Mouse (Mus musculus) lung, embryonic 15.5 days (tissue): ENCODE measurements around the gene Rgs6. TPM values are rescaled to one million over a fixed set of nuclear protein-coding genes. Genes with fewer than 3 reads are reported as not detected.

Experiments used
- ATAC-seq: fragments of 200-750 bp; cut with Nextera tagmentation; 2 replicates; pipeline ENCODE4 v1.8.0; 2017; ENCODE audit warnings: moderate number of reproducible peaks, borderline replicate concordance; ENCODE audit not compliant: low FRiP score, low TSS enrichment; ENCODE audit errors: extremely low read depth
- H3K27ac ChIP-seq: fragments of 300-500 bp; sonication (generic); 2 replicates; pipeline ENCODE4 v1.5.1; 2015; ENCODE audit warnings: moderate library complexity, mild to moderate bottlenecking, inconsistent platforms
- H3K27me3 ChIP-seq: fragments of 300-500 bp; sonication (generic); 2 replicates; pipeline ENCODE4 v1.6.1; 2015; ENCODE audit warnings: inconsistent platforms
- H3K36me3 ChIP-seq: fragments of 300-500 bp; sonication (generic); 2 replicates; pipeline ENCODE4 v1.6.1; 2015; ENCODE audit warnings: inconsistent platforms
- H3K4me1 ChIP-seq: fragments of 300-500 bp; sonication (generic); 2 replicates; pipeline ENCODE4 v1.6.1; 2015; ENCODE audit warnings: inconsistent platforms
- H3K4me2 ChIP-seq: fragments of 300-500 bp; sonication (generic); 2 replicates; pipeline ENCODE4 v1.6.1; 2015; ENCODE audit warnings: inconsistent platforms, mild to moderate bottlenecking, moderate library complexity
- H3K4me3 ChIP-seq: fragments of 300-500 bp; sonication (generic); 2 replicates; pipeline ENCODE4 v1.5.1; 2015; ENCODE audit warnings: mild to moderate bottlenecking, inconsistent platforms
- H3K9ac ChIP-seq: fragments of 300-500 bp; sonication (generic); 2 replicates; pipeline ENCODE4 v1.6.1; 2015; ENCODE audit warnings: inconsistent platforms
- H3K9me3 ChIP-seq: fragments of 300-500 bp; sonication (generic); 2 replicates; pipeline ENCODE4 v1.6.1; 2016; ENCODE audit warnings: inconsistent platforms
- WGBS: fragments of 180-500 bp; shearing (Covaris S2); methylation state at CpG from one replicate; pipeline ENCODE4 v1.1.7; 2015; 5-methylcytosine and 5-hydroxymethylcytosine counted together
- polyA plus RNA-seq: library from polyadenylated mRNA; unstranded; fragments of >200 nt; fragmentation: Nextera tagmentation; extraction: Ambion mirVana; gene quantifications from 2 replicates; pipeline ENCODE4 v1.2.1, GENCODE M21; 2015

The Rgs6 gene
- polyA plus RNA-seq, 1 experiment from 2014 or later, result 4.0 TPM

- no peak overlapping the region for H3K4me3 ChIP-seq
- no peaks in the 10 kb centered on the region for H3K4me1 ChIP-seq
- H3K27ac ChIP-seq, result no peak overlapping the region
- WGBS, result 54% methylated on average over 6 of the region's 6 CpGs
- no peak overlapping the region for H3K9ac ChIP-seq
- no peak for ATAC-seq
- H3K4me2 ChIP-seq, result no peak overlapping the region
- H3K27me3 ChIP-seq, result no peaks in the 10 kb centered on the region
- no peaks in the 10 kb centered on the region for H3K36me3 ChIP-seq
- no peaks in the 10 kb centered on the region for H3K9me3 ChIP-seq
Observed at GRCm38 (mm10) chr12:82819328-82819727, 231.2 kb downstream of the Rgs6 start.

DNA sequence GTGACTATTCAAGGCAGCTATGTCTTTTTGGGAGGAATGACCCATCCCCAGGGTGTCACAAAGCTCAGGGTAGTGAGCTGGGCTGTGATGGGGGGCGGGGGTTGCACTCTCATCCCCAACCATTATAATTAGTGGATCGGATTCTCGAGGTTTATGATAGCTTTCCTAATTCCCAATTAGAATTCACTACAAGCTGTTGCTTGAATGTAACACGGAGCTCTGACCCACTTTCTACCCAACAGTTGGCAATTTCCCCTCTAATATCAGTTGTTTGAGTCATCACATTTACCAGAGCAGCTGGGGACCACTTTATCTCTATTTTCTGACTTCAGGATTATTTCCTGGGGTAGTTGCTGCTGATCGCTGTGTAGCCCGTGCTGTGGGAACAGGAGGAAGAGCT, 231.9 kb downstream of the Rgs6 start:
- no peak for ATAC-seq
- H3K27ac ChIP-seq, result no peak overlapping the region
- H3K4me3 ChIP-seq, result no peak overlapping the region
- no peaks in the 10 kb centered on the region for H3K9me3 ChIP-seq
- H3K9ac ChIP-seq, result no peak overlapping the region
- H3K4me2 ChIP-seq, result no peak overlapping the region
- H3K27me3 ChIP-seq, result no peaks in the 10 kb centered on the region
- 80% methylated on average over 6 of the region's 6 CpGs for WGBS
- H3K36me3 ChIP-seq, result no peaks in the 10 kb centered on the region
- H3K4me1 ChIP-seq, result no peaks in the 10 kb centered on the region

DNA sequence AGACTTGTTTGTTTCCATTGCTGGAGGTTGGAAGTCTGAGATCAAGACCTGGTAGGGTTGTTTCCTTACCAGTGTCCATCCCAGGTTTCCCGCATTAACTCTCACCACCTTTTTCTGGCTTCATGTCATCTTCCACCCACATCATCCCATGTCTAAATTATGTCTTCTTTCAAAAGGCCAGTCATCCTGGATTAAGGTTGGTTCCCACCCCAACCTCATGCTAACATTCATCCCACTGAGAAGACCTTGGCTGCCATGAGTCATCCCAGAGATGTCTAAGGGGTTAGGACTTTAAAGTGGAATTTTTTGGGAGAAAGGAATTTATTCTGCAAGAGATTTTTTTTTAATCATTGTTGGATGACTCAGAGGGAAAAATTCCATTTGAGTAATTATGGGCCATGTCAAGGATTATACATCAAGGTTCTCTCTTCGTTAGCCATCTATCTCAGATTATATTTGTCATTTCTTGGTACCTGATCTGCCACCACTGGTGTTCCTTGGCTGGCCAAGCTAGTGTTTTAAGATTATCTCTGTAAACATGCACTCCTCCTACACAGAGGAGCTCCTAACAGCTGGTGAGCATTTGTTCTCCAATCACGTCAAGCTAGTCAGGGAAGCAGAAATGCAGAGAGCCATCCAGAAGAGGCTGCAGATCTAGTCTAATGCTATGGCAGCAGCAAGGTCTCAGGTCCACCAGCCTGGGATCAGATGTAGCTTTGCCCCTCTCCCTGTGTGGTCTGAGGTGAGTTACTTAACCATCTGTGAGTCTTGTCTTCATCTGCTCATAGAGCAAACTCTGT, 234.9 kb downstream of the Rgs6 start:
- no peaks in the 10 kb centered on the region for H3K4me1 ChIP-seq
- no peaks in the 10 kb centered on the region for H3K36me3 ChIP-seq
- no peak overlapping the region for H3K4me3 ChIP-seq
- 70% methylated on average over 3 of the region's 3 CpGs for WGBS
- H3K4me2 ChIP-seq, result no peak overlapping the region
- H3K9ac ChIP-seq, result no peak overlapping the region
- H3K27me3 ChIP-seq, result no peaks in the 10 kb centered on the region
- ATAC-seq, result no peak
- no peaks in the 10 kb centered on the region for H3K9me3 ChIP-seq
- H3K27ac ChIP-seq, result no peak overlapping the region

DNA sequence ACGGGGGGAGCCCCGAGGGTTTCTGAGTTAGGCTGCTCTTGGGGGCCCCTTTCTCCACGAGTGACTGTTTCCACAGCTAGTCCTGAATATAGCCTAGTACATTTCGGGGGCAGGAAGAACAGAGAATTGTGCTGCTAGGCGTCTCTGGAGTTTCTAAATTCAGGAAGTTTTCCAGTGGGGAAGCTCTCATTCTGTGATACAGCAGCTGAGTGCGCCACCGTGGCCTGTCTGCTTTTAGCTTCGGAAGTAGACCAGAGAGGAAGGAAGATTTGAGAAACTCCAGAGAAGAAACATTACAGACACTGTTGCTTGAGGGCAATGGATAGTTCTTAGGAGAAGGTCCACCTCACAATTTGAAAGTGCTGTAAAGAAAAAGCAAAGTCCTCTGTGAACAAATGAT, 242.2 kb downstream of the Rgs6 start:
- no peak overlapping the region for H3K4me2 ChIP-seq
- WGBS, result 81% methylated on average over 8 of the region's 8 CpGs
- H3K27ac ChIP-seq, result no peak overlapping the region
- no peak overlapping the region for H3K9ac ChIP-seq
- H3K4me1 ChIP-seq, result no peaks in the 10 kb centered on the region
- no peaks in the 10 kb centered on the region for H3K27me3 ChIP-seq
- H3K9me3 ChIP-seq, result no peaks in the 10 kb centered on the region
- H3K36me3 ChIP-seq, result no peaks in the 10 kb centered on the region
- no peak overlapping the region for H3K4me3 ChIP-seq
- no peak for ATAC-seq

- Histone ChIP-seq H3K27me3 (no peaks in the 10 kb centered on the region), H3K9me3 (no peaks in the 10 kb centered on the region), H3K4me2 (no peak overlapping the region), H3K4me1 (no peaks in the 10 kb centered on the region), H3K27ac (no peak overlapping the region), H3K9ac (no peak overlapping the region), H3K36me3 (no peaks in the 10 kb centered on the region), H3K4me3 (no peak overlapping the region)
- 86% methylated on average over 1 of the region's 1 CpGs for WGBS
- ATAC-seq, result no peak
Observed at GRCm38 (mm10) chr12:82838544-82838943, 250.5 kb downstream of the Rgs6 start.

GRCm38 (mm10) chr12:82841566-82841965, 253.5 kb downstream of the Rgs6 start:
- Histone ChIP-seq H3K36me3 (no peaks in the 10 kb centered on the region), H3K4me1 (no peaks in the 10 kb centered on the region), H3K27me3 (no peaks in the 10 kb centered on the region), H3K27ac (no peak overlapping the region), H3K9ac (no peak overlapping the region), H3K9me3 (no peaks in the 10 kb centered on the region), H3K4me2 (no peak overlapping the region), H3K4me3 (no peak overlapping the region)
- WGBS, result 52% methylated on average over 6 of the region's 6 CpGs
- no peak for ATAC-seq

DNA sequence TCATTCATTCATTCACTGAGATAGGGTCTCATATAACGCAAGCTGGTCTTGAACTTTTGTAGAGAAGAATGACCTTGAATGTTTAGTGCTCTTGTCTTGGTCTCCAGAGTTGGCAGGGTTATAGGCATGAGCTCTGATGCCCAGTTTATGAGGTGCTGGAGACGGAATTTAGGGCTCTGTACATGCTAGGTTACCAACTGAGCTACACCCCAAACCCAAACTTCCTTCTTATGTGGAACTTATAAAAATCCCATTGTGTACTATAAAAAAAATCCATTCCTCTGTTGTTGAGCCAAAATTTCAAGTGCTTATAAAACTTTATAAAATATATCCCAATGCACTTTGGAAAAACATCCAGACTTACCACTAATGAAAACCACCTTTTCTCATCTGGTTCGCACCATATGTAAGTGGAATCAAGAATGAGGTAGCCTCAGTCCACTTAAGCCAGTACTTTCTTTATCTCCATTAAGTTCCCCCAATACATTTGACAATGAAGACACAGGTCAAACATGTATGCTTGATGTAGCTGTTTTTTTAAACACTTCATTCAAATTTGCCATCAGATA, 260.3 kb downstream of the Rgs6 start:
- Histone ChIP-seq H3K9ac (no peak overlapping the region), H3K4me2 (no peak overlapping the region), H3K36me3 (no peaks in the 10 kb centered on the region), H3K9me3 (no peaks in the 10 kb centered on the region), H3K27me3 (no peaks in the 10 kb centered on the region), H3K4me1 (no peaks in the 10 kb centered on the region), H3K27ac (no peak overlapping the region), H3K4me3 (no peak overlapping the region)
- no peak for ATAC-seq
- WGBS, result 76% methylated on average over 3 of the region's 3 CpGs

DNA sequence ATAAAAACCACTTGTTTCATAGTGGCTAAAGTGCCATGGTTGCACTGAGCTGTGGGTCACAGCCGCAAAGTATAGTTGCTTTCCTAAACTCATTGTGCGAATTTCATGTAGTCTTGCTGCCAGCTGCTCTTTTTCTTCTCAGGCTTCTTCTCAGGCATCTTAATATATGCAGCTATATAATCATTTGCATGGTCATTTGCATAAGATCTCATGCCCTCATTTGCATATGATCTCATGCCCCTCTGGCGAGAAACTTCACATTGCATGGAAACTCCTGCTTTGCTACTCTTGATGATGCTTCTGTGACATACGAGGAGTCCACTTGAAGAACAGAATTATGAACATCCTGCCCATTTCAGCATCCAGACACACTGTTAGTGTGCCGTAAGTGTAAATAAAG, 266.8 kb downstream of the Rgs6 start:
- Histone ChIP-seq H3K9ac (no peak overlapping the region), H3K27me3 (no peaks in the 10 kb centered on the region), H3K4me2 (no peak overlapping the region), H3K36me3 (no peaks in the 10 kb centered on the region), H3K4me3 (no peak overlapping the region), H3K9me3 (no peaks in the 10 kb centered on the region), H3K4me1 (no peaks in the 10 kb centered on the region), H3K27ac (no peak overlapping the region)
- 86% methylated on average over 5 of the region's 5 CpGs for WGBS
- ATAC-seq, result no peak

GRCm38 (mm10) chr12:82855333-82856107, 267.4 kb downstream of the Rgs6 start:
- 54% methylated on average over 4 of the region's 4 CpGs for WGBS
- no peak for ATAC-seq

DNA sequence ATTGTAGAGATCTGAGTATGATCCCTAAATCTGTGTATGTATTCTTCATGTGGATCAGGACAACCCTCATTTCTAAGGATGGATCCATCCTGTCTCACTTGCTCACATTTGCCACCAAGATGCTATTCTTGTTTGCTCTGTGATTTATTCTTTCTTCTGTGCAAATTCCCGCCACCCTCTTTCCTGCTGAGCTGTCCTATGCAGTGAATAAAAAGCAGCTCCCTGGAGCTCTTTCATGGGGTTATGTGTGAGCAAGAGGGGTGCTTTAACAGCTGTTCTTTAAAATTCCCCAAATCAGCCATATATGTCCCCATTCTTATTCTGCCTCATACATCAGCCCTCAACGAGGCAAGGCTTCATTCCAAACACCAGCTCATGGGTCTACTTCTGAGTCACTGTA, 277.6 kb downstream of the Rgs6 start:
- Histone ChIP-seq H3K4me3 (no peak overlapping the region), H3K4me2 (no peak overlapping the region), H3K9me3 (no peaks in the 10 kb centered on the region), H3K9ac (no peak overlapping the region), H3K27me3 (no peaks in the 10 kb centered on the region), H3K27ac (no peak overlapping the region), H3K36me3 (no peaks in the 10 kb centered on the region), H3K4me1 (no peaks in the 10 kb centered on the region)
- no peak for ATAC-seq
- WGBS, result 69% methylated on average over 2 of the region's 2 CpGs

More at GRCm38 (mm10) chr12:82855333-82856107, 267.4 kb downstream of the Rgs6 start:
- Histone ChIP-seq H3K4me3 (no peak overlapping the region), H3K9me3 (no peaks in the 10 kb centered on the region), H3K4me1 (no peaks in the 10 kb centered on the region), H3K27me3 (no peaks in the 10 kb centered on the region), H3K27ac (no peak overlapping the region), H3K4me2 (no peak overlapping the region), H3K36me3 (no peaks in the 10 kb centered on the region), H3K9ac (no peak overlapping the region)

DNA sequence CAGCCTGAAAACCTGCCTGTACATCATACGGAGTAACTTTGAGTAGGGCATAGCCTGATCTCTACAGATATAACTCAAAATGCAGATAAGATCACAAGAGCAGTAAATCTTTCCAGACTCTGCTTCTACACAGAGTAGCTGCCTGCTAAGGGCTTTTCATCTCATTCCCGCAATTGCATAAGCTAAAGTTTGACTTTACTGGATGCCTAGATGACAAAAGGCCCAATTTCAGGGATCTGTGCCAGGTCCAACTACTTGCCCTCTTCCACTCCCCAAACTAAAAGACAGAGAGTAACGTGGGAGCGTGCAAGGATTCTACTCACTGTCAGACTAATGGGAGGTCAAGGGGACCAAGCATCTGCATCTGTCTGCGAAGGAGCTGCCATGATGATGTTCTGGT, 292.6 kb downstream of the Rgs6 start:
- 71% methylated on average over 5 of the region's 5 CpGs for WGBS
- ATAC-seq, result no peak
- no peaks in the 10 kb centered on the region for H3K36me3 ChIP-seq
- no peaks in the 10 kb centered on the region for H3K9me3 ChIP-seq
- H3K9ac ChIP-seq, result no peak overlapping the region
- no peak overlapping the region for H3K4me3 ChIP-seq
- no peaks in the 10 kb centered on the region for H3K27me3 ChIP-seq
- H3K4me1 ChIP-seq, result no peaks in the 10 kb centered on the region
- H3K4me2 ChIP-seq, result no peak overlapping the region
- H3K27ac ChIP-seq, result no peak overlapping the region

DNA sequence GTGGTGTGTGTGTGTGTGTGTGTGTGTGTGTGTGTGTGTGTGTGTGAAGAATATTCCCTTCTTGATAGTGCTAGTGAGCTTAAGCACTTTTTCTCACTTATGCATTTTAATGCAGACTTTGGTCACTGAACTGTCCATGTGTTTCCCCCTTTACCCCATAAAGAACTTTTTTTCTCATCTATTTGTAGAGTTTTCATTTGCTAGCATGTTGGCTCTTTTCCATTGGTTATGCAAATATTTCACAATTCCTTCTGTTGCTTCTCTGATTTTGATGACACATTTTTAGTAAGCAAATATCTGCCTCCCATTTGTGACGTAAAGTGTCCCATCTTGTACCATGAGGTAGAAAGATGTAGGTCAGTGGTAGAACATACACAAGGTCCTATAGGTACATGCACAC, 295.0 kb downstream of the Rgs6 start:
- WGBS, result 69% methylated on average over 1 of the region's 1 CpGs
- H3K4me1 ChIP-seq, result no peaks in the 10 kb centered on the region
- no peak for ATAC-seq

More for the DNA sequence above, 295.0 kb downstream of the Rgs6 start:
- no peak overlapping the region for H3K4me2 ChIP-seq
- no peaks in the 10 kb centered on the region for H3K36me3 ChIP-seq
- H3K27ac ChIP-seq, result no peak overlapping the region
- no peak overlapping the region for H3K9ac ChIP-seq
- H3K4me3 ChIP-seq, result no peak overlapping the region
- no peaks in the 10 kb centered on the region for H3K9me3 ChIP-seq
- no peaks in the 10 kb centered on the region for H3K27me3 ChIP-seq
